Mouse (Mus musculus): Measurements from ENCODE around the gene Tbp. TPM values are rescaled to one million over a fixed set of nuclear protein-coding genes. Genes with fewer than 3 reads are reported as not detected.

Tbp gene
- polyA plus RNA-seq (2016; fragmentation: Nextera tagmentation; extraction: Ambion mirVana): 56.1 and 60.4 TPM in 2 replicates

GRCm38 (mm10) chr17:15499656-15500394 lies at the start of gene Tbp, which contains the start of gene Psmb1:
TSS of gene Tbp (plus strand) at chr17:15499888.
TSS of gene Psmb1 (minus strand) at chr17:15499751.
- Histone ChIP-seq H3K36me3 (peaks cover 19% of the 10 kb centered on the region), H3K4me1 (peaks cover 36% of the 10 kb centered on the region), H3K4me2 (replicated peaks) (peak within 1 kb of the TSS; percentile 92), H3K27ac (peak within 1 kb of the TSS; percentile 37; the same call in 1 of the 2 replicates), H3K27me3 (replicated peaks) (no peaks in the 10 kb centered on the region), H3K9me3 (no peaks in the 10 kb centered on the region), H3K4me3 (peak within 1 kb of the TSS; percentile 96), H3K9ac (peak within 1 kb of the TSS; percentile 89)
- WGBS: under 1% methylated on average over 63 of the region's 63 CpGs
- peak; percentile 95 for ATAC-seq (ENCODE audit: low FRiP score, low read depth)

GRCm38 (mm10) chr17:15455203-15455602 lies 44.5 kb upstream of the Tbp start:
- H3K36me3 ChIP-seq: peaks cover 5% of the 10 kb centered on the region; the same call in 1 of the 2 replicates
- H3K9ac ChIP-seq: no peak overlapping the region
- H3K4me3 ChIP-seq: no peak overlapping the region
- H3K4me2 ChIP-seq (replicated peaks): no peak overlapping the region
- WGBS: 83% methylated on average over 4 of the region's 4 CpGs
- H3K27me3 ChIP-seq (replicated peaks): no peaks in the 10 kb centered on the region
- H3K27ac ChIP-seq: no peak overlapping the region
- no peaks in the 10 kb centered on the region for H3K4me1 ChIP-seq
- no peaks in the 10 kb centered on the region for H3K9me3 ChIP-seq
- ATAC-seq (ENCODE audit: low FRiP score, low read depth): no peak

GRCm38 (mm10) chr17:15456595-15456994 lies 43.1 kb upstream of the Tbp start:
- Histone ChIP-seq H3K4me1 (no peaks in the 10 kb centered on the region), H3K9ac (no peak overlapping the region), H3K27me3 (replicated peaks) (no peaks in the 10 kb centered on the region), H3K4me2 (replicated peaks) (no peak overlapping the region), H3K36me3 (peaks cover 9% of the 10 kb centered on the region; the same call in 1 of the 2 replicates), H3K4me3 (no peak overlapping the region), H3K9me3 (no peaks in the 10 kb centered on the region), H3K27ac (no peak overlapping the region)
- no peak for ATAC-seq (ENCODE audit: low FRiP score, low read depth)
- 90% methylated on average over 2 of the region's 2 CpGs for WGBS

GRCm38 (mm10) chr17:15459761-15460160 lies 39.9 kb upstream of the Tbp start:
- H3K27ac ChIP-seq: no peak overlapping the region
- no peak for ATAC-seq (ENCODE audit: low FRiP score, low read depth)
- H3K9me3 ChIP-seq: no peaks in the 10 kb centered on the region
- no peak overlapping the region for H3K9ac ChIP-seq
- no peak overlapping the region for H3K4me2 ChIP-seq (replicated peaks)
- peaks cover 12% of the 10 kb centered on the region; the same call in 1 of the 2 replicates for H3K36me3 ChIP-seq
- H3K4me3 ChIP-seq: no peak overlapping the region
- H3K27me3 ChIP-seq (replicated peaks): no peaks in the 10 kb centered on the region
- H3K4me1 ChIP-seq: no peaks in the 10 kb centered on the region
- WGBS: 93% methylated on average over 4 of the region's 4 CpGs

- Histone ChIP-seq H3K9ac (no peak overlapping the region), H3K4me1 (no peaks in the 10 kb centered on the region), H3K4me3 (no peak overlapping the region), H3K4me2 (replicated peaks) (no peak overlapping the region), H3K27ac (no peak overlapping the region), H3K27me3 (replicated peaks) (no peaks in the 10 kb centered on the region), H3K36me3 (peaks cover 12% of the 10 kb centered on the region; the same call in 1 of the 2 replicates), H3K9me3 (no peaks in the 10 kb centered on the region)
- WGBS: 93% methylated on average over 6 of the region's 6 CpGs
- no peak for ATAC-seq (ENCODE audit: low FRiP score, low read depth)
These were observed 37.7 kb upstream of the Tbp start for GRCm38 (mm10) chr17:15461921-15462495.

- Histone ChIP-seq H3K4me2 (replicated peaks) (no peak overlapping the region), H3K9ac (no peak overlapping the region), H3K36me3 (peaks cover 27% of the 10 kb centered on the region), H3K4me3 (no peak overlapping the region), H3K4me1 (no peaks in the 10 kb centered on the region), H3K27ac (no peak overlapping the region), H3K27me3 (replicated peaks) (no peaks in the 10 kb centered on the region), H3K9me3 (no peaks in the 10 kb centered on the region)
- 26% methylated on average over 5 of the region's 5 CpGs for WGBS
- peak; percentile 50; the same call in 1 of the 2 replicates for ATAC-seq (ENCODE audit: low FRiP score, low read depth)
These were observed 32.0 kb upstream of the Tbp start for GRCm38 (mm10) chr17:15467669-15468068.

GRCm38 (mm10) chr17:15472671-15473070 lies 27.0 kb upstream of the Tbp start:
- Histone ChIP-seq H3K9me3 (no peaks in the 10 kb centered on the region), H3K27me3 (replicated peaks) (no peaks in the 10 kb centered on the region), H3K4me2 (replicated peaks) (no peak overlapping the region), H3K36me3 (peaks cover 75% of the 10 kb centered on the region), H3K4me1 (no peaks in the 10 kb centered on the region), H3K4me3 (no peak overlapping the region), H3K27ac (no peak overlapping the region), H3K9ac (no peak overlapping the region)
- 89% methylated on average over 4 of the region's 4 CpGs for WGBS
- no peak for ATAC-seq (ENCODE audit: low FRiP score, low read depth)

- Histone ChIP-seq H3K27ac (no peak overlapping the region), H3K9me3 (no peaks in the 10 kb centered on the region), H3K27me3 (replicated peaks) (no peaks in the 10 kb centered on the region), H3K4me3 (no peak overlapping the region), H3K4me1 (0 out of 2 replicates have a peak, but pooled peaks cover 6% of the 10 kb centered on the region), H3K4me2 (replicated peaks) (no peak overlapping the region), H3K36me3 (peaks cover 51% of the 10 kb centered on the region), H3K9ac (no peak overlapping the region)
- no peak for ATAC-seq (ENCODE audit: low FRiP score, low read depth)
- 95% methylated on average over 7 of the region's 7 CpGs for WGBS
These were observed 9.1 kb upstream of the Tbp start for GRCm38 (mm10) chr17:15490542-15490941.

GRCm38 (mm10) chr17:15497882-15498752 lies 1.6 kb upstream of the Tbp start:
- H3K27me3 ChIP-seq (replicated peaks): no peaks in the 10 kb centered on the region
- H3K9me3 ChIP-seq: no peaks in the 10 kb centered on the region
- ATAC-seq (ENCODE audit: low FRiP score, low read depth): peak; percentile 91
- peaks cover 16% of the 10 kb centered on the region for H3K36me3 ChIP-seq
- peak overlapping the region; percentile 92 for H3K4me2 ChIP-seq (replicated peaks)
- WGBS: under 1% methylated on average over 50 of the region's 50 CpGs
- peak overlapping the region; percentile 82 for H3K4me3 ChIP-seq
- peak overlapping the region; percentile 85 for H3K27ac ChIP-seq
- peaks cover 36% of the 10 kb centered on the region for H3K4me1 ChIP-seq
- H3K9ac ChIP-seq: peak overlapping the region; percentile 86

GRCm38 (mm10) chr17:15498753-15499113 lies 955 bp upstream of the Tbp start:
- no peaks in the 10 kb centered on the region for H3K27me3 ChIP-seq (replicated peaks)
- 48% methylated on average over 7 of the region's 7 CpGs for WGBS
- peaks cover 36% of the 10 kb centered on the region for H3K4me1 ChIP-seq
- no peak for ATAC-seq (ENCODE audit: low FRiP score, low read depth)
- peak overlapping the region; percentile 82 for H3K4me3 ChIP-seq
- H3K9ac ChIP-seq: no peak overlapping the region
- no peak overlapping the region for H3K27ac ChIP-seq
- no peaks in the 10 kb centered on the region for H3K9me3 ChIP-seq
- H3K4me2 ChIP-seq (replicated peaks): peak overlapping the region; percentile 92
- peaks cover 12% of the 10 kb centered on the region for H3K36me3 ChIP-seq

- H3K36me3 ChIP-seq: peaks cover 90% of the 10 kb centered on the region
- ATAC-seq (ENCODE audit: low FRiP score, low read depth): no peak
- 48% methylated on average over 2 of the region's 2 CpGs for WGBS
These were observed 11.0 kb downstream of the Tbp start for GRCm38 (mm10) chr17:15510694-15511093.

GRCm38 (mm10) chr17:15517776-15518175 lies 18.1 kb downstream of the Tbp start:
- Histone ChIP-seq H3K36me3 (peaks cover 82% of the 10 kb centered on the region), H3K9me3 (no peaks in the 10 kb centered on the region)

More at GRCm38 (mm10) chr17:15510694-15511093, 11.0 kb downstream of the Tbp start:
- Histone ChIP-seq H3K27me3 (replicated peaks) (no peaks in the 10 kb centered on the region), H3K9ac (no peak overlapping the region), H3K4me1 (no peaks in the 10 kb centered on the region), H3K4me2 (replicated peaks) (no peak overlapping the region), H3K4me3 (no peak overlapping the region), H3K9me3 (no peaks in the 10 kb centered on the region), H3K27ac (no peak overlapping the region)

More at GRCm38 (mm10) chr17:15517776-15518175, 18.1 kb downstream of the Tbp start:
- Histone ChIP-seq H3K27ac (no peak overlapping the region), H3K27me3 (replicated peaks) (no peaks in the 10 kb centered on the region), H3K4me2 (replicated peaks) (no peak overlapping the region), H3K4me3 (no peak overlapping the region), H3K4me1 (no peaks in the 10 kb centered on the region), H3K9ac (no peak overlapping the region)
- ATAC-seq (ENCODE audit: low FRiP score, low read depth): no peak
- 80% methylated on average over 5 of the region's 5 CpGs for WGBS

Measured in neural tube, embryonic 12.5 days (tissue).